Mouse (Mus musculus) ovary, postnatal 10 days (tissue): Measurements from ENCODE around the gene Thsd7a.

Experiments used
- DNase-seq: peaks from one replicate; pipeline ENCODE4 v3.0.0; 2022; ENCODE audit warnings: low spot score

Gene Thsd7a

DNA sequence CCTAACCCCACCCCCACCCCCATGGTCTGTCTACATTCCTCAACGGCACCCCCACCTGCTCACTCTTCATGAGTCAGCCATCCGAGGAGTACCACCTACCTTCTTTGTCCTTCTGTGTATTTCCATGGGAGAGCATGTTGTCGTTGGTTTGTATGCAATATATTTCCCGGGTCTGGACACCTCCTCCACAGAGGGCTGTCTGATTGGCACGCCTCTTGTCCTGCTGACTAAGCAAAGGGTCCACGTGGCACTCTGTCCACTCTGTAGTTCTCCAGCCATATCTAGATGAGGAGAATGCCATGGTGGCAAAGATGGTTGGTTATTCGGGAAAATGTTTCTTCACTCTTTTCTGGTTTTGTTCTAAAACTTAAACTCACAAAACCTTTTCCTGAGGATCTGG, 248.3 kb downstream of the Thsd7a start:
- DNase-seq, result no peak

- no peak for DNase-seq
These were observed 249.3 kb downstream of the Thsd7a start for GRCm38 (mm10) chr6:12499866-12500265.

- no peak for DNase-seq
These were observed 255.6 kb downstream of the Thsd7a start for GRCm38 (mm10) chr6:12493571-12493970.

GRCm38 (mm10) chr6:12488882-12489281, 260.3 kb downstream of the Thsd7a start:
- DNase-seq, result no peak

DNA sequence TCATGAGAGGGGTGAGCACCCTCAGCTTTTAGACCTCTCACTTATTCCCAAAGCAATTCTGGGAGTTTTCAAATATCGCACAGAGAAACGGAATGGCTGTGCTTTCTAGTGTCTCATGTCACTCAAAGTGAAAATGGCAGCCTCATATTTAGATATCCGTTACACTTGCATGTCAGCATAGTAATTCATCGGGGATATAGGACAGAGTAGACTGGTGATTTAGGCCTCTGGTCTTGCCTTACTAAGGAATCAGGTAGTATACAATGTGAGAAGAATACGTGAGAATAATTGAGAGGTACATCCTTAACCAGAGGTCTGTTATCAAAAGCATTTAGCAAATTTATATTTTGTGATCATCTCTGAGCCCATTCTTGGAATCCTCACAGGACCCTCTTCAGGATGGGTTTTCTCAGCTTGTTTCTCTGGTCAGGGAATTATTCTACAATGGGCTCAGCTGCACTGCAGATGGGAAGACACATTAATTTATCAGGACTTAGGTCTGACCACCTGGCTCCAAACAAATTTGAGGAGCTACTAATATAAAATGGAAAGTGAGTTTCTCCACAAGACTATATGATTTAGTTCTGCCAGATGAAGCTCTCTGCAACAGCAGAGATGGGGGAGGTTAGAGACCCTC, 267.6 kb downstream of the Thsd7a start:
- no peak for DNase-seq

- DNase-seq, result no peak
These were observed 270.9 kb downstream of the Thsd7a start for GRCm38 (mm10) chr6:12478359-12478758.

- DNase-seq, result no peak
These were observed 278.3 kb downstream of the Thsd7a start for GRCm38 (mm10) chr6:12470935-12471334.

- no peak for DNase-seq
These were observed 281.7 kb downstream of the Thsd7a start for GRCm38 (mm10) chr6:12467339-12468124.

DNA sequence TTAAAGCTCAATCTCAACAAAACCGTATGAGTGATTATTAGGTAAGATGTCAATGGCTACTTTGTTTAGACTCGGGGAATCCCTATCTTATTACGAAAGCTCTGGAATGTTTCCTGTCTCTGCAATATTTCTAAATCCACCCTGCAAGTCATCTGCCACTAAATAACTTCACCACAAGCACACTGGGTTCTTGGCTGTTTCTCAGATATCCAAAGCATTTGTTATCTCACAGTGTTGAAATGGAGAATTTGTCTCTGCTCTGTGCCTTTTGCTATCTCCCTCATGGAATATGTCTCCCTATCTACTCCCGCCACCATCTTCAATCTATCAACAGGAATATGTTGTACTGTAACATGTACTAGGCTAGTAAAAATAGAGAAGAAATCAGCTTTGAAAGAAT, 290.4 kb downstream of the Thsd7a start:
- no peak for DNase-seq

DNA sequence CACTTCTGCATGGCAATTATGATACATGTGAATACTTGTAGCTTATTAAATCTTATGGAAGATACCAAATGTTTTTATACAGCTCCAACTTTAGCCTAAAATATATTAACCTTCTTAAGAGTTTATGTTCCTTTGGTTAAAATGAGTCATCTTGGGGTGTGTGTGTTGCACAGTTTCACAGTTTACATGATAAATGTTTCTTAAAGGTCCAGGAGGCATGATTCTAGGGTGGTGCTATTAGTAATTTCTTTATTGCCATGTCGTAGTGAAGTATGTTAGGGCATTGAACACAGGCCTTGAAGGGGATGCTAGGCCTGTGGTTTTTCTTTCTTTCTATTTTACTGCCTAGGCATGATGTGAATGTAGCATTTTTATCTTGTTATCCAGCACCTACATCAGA, 291.8 kb downstream of the Thsd7a start:
- DNase-seq, result no peak

- DNase-seq, result no peak
These were observed 294.2 kb downstream of the Thsd7a start for GRCm38 (mm10) chr6:12454876-12455485.

- no peak for DNase-seq
These were observed 295.1 kb downstream of the Thsd7a start for GRCm38 (mm10) chr6:12454132-12454531.

GRCm38 (mm10) chr6:12448851-12449250, 300.4 kb downstream of the Thsd7a start:
- no peak for DNase-seq

DNA sequence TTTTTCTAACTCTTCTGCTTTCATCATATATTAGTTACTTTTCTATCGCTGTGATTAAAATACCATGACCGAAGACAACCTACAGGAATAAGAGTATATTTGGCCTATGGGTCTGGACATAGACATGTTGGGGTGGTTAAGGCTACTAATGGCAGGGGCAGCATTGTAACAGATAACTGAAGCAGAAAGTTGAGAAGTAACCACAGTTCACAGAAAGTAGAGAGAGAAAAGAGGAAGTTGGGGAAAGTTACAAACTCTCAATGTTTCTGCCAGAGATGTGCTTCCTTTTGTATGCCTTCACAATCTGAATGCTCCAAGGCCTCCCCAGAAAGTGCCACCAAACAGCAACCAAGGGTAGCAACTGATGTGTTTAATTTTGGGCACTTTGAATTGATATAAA, 303.7 kb downstream of the Thsd7a start:
- DNase-seq, result no peak

- DNase-seq, result no peak
These were observed 309.6 kb downstream of the Thsd7a start for GRCm38 (mm10) chr6:12439561-12439960.

GRCm38 (mm10) chr6:12419070-12419469, 330.1 kb downstream of the Thsd7a start:
- no peak for DNase-seq

- no peak for DNase-seq
These were observed 332.2 kb downstream of the Thsd7a start for GRCm38 (mm10) chr6:12416976-12417375.

GRCm38 (mm10) chr6:12404441-12404840, 344.8 kb downstream of the Thsd7a start:
- no peak for DNase-seq

DNA sequence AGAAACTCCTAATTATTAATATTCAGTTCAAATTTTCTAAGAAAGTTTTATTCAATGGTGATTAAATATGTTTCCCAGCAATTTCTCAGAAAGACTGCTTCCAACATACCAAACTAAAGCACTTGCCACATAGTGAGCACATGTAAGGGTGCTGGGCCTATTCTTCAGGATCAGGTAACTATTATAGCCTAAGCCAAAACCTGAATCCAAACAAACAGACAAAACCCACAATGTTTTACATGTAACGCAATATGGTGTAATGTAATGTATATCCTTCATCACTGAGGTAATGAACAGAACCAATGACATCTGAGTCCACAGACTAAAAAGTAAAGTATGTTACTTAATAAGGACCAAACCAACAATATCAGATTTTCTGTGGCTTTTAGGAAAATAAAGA, 346.2 kb downstream of the Thsd7a start:
- no peak for DNase-seq

- DNase-seq, result no peak
These were observed 351.3 kb downstream of the Thsd7a start for GRCm38 (mm10) chr6:12397776-12398522.

- DNase-seq, result no peak
These were observed 355.4 kb downstream of the Thsd7a start for GRCm38 (mm10) chr6:12393574-12394380.

DNA sequence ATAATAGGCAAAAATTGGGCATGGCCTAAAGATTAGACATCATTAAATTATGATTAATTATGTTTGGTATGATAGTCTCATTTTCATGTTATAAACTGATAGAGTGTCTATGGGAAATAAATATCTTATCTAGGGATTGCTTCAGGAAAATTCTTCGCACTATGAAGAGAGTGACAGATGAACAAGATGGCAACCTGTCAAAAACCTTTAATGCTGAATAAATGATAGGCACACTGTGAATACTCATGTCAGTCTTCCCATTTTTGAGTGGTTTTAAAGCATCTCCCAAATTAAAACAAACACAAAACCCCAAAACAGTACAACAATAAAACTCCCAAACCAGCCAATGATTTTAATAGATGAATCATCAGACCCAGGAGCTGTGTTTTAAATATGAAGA, 362.5 kb downstream of the Thsd7a start:
- no peak for DNase-seq
